Mouse (Mus musculus): ENCODE data around the gene Pced1a. TPM values are rescaled to one million over a fixed set of nuclear protein-coding genes. Genes with fewer than 3 reads are reported as not detected.

Gene Pced1a
- total RNA-seq (2014; rRNA removed) (27.5 and 28.8 TPM in 2 replicates), polyA plus RNA-seq (2015; fragmentation: Nextera tagmentation; extraction: Ambion mirVana) (12.0 and 12.3 TPM in 2 replicates)

- Histone ChIP-seq H3K9me3 (ENCODE audit: low read length) (no peaks in the 10 kb centered on the region), H3K27ac (ENCODE audit: low read depth, low read length) (peak within 1 kb of the TSS; percentile 97), H3K4me2 (ENCODE audit: low read depth, low read length, poor library complexity, severe bottlenecking) (peak within 1 kb of the TSS; percentile 90), H3K4me1 (ENCODE audit: insufficient read depth, low read length) (peaks cover 15% of the 10 kb centered on the region; the same call in 1 of the 2 replicates), H3K4me3 (ENCODE audit: low read depth, low read length) (peak within 1 kb of the TSS; percentile 86), H3K27me3 (ENCODE audit: insufficient read depth, low read length) (no peaks in the 10 kb centered on the region), H3K9ac (replicated peaks; ENCODE audit: low read length, poor library complexity, severe bottlenecking) (peak within 1 kb of the TSS; percentile 90), H3K36me3 (ENCODE audit: insufficient read depth, low read length) (0 out of 2 replicates have a peak, but pooled peaks cover 1% of the 10 kb centered on the region)
- ATAC-seq (ENCODE audit: low FRiP score): peak; percentile 95
- TF ChIP-seq CTCF (IDR thresholded peaks at IDR 0.05): peak; percentile 73
- WGBS: under 1% methylated on average over 58 of the region's 58 CpGs
- peak; percentile 95 for DNase-seq (ENCODE audit: low spot score)
Observed at GRCm38 (mm10) chr2:130424126-130424853, at the start of gene Pced1a, which contains the start of gene Vps16. Gene Pced1a (minus strand): TSS chr2:130424701. Gene Vps16 (plus strand): TSS chr2:130424339.

GRCm38 (mm10) chr2:130472908-130473510 is 48.5 kb upstream of the Pced1a start:
- Histone ChIP-seq H3K9ac (replicated peaks; ENCODE audit: low read length, poor library complexity, severe bottlenecking) (no peak overlapping the region), H3K4me3 (ENCODE audit: low read depth, low read length) (no peak overlapping the region), H3K9me3 (ENCODE audit: low read length) (no peaks in the 10 kb centered on the region), H3K4me1 (ENCODE audit: insufficient read depth, low read length) (peaks cover 5% of the 10 kb centered on the region; the same call in 1 of the 2 replicates), H3K36me3 (ENCODE audit: insufficient read depth, low read length) (no peaks in the 10 kb centered on the region), H3K27ac (ENCODE audit: low read depth, low read length) (no peak overlapping the region), H3K4me2 (ENCODE audit: low read depth, low read length, poor library complexity, severe bottlenecking) (no peak overlapping the region), H3K27me3 (ENCODE audit: insufficient read depth, low read length) (no peaks in the 10 kb centered on the region)
- 85% methylated on average over 8 of the region's 8 CpGs for WGBS
- DNase-seq (ENCODE audit: low spot score) (no peak), ATAC-seq (ENCODE audit: low FRiP score) (no peak)
- TF ChIP-seq CTCF (IDR thresholded peaks at IDR 0.05): no peak

GRCm38 (mm10) chr2:130469935-130470334 is 45.4 kb upstream of the Pced1a start:
- DNase-seq (ENCODE audit: low spot score) (no peak), ATAC-seq (ENCODE audit: low FRiP score) (no peak)
- TF ChIP-seq CTCF (IDR thresholded peaks at IDR 0.05): no peak
- peak overlapping the region; percentile 57; the same call in 1 of the 2 replicates for H3K27ac ChIP-seq (ENCODE audit: low read depth, low read length)
- H3K4me3 ChIP-seq (ENCODE audit: low read depth, low read length): no peak overlapping the region
- H3K9ac ChIP-seq (replicated peaks; ENCODE audit: low read length, poor library complexity, severe bottlenecking): no peak overlapping the region
- H3K9me3 ChIP-seq (ENCODE audit: low read length): no peaks in the 10 kb centered on the region
- WGBS: 76% methylated on average over 2 of the region's 2 CpGs
- no peak overlapping the region for H3K4me2 ChIP-seq (ENCODE audit: low read depth, low read length, poor library complexity, severe bottlenecking)
- H3K27me3 ChIP-seq (ENCODE audit: insufficient read depth, low read length): no peaks in the 10 kb centered on the region
- peaks cover 5% of the 10 kb centered on the region; the same call in 1 of the 2 replicates for H3K4me1 ChIP-seq (ENCODE audit: insufficient read depth, low read length)
- H3K36me3 ChIP-seq (ENCODE audit: insufficient read depth, low read length): no peaks in the 10 kb centered on the region

DNA sequence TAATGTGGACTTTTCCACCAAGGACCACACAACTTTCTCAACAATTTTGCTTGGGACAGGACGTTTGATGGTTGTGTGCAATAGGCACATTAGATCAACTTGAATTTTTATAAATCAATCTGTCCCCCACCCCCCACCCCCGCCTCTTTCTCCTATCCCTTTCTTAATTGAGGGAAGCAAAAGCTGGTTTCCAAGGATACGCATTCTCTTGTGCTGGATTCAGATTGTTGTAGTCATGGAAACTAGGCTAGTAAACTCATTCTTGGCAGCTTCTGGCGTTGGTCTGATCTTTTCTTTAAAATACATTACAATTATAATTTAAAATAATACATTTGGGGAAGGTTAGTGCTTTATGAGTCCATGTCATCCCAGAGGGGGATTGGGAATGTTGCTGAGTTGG is 44.9 kb upstream of the Pced1a start:
- no peak overlapping the region for H3K9ac ChIP-seq (replicated peaks; ENCODE audit: low read length, poor library complexity, severe bottlenecking)
- H3K27ac ChIP-seq (ENCODE audit: low read depth, low read length): no peak overlapping the region
- H3K9me3 ChIP-seq (ENCODE audit: low read length): no peaks in the 10 kb centered on the region
- ATAC-seq (ENCODE audit: low FRiP score) (no peak), DNase-seq (ENCODE audit: low spot score) (peak; percentile 75)
- 13% methylated on average over 4 of the region's 4 CpGs for WGBS
- no peak overlapping the region for H3K4me3 ChIP-seq (ENCODE audit: low read depth, low read length)
- H3K27me3 ChIP-seq (ENCODE audit: insufficient read depth, low read length): no peaks in the 10 kb centered on the region
- no peak overlapping the region for H3K4me2 ChIP-seq (ENCODE audit: low read depth, low read length, poor library complexity, severe bottlenecking)
- TF ChIP-seq CTCF (IDR thresholded peaks at IDR 0.05): no peak
- H3K4me1 ChIP-seq (ENCODE audit: insufficient read depth, low read length): peaks cover 5% of the 10 kb centered on the region; the same call in 1 of the 2 replicates
- no peaks in the 10 kb centered on the region for H3K36me3 ChIP-seq (ENCODE audit: insufficient read depth, low read length)

- 89% methylated on average over 1 of the region's 1 CpGs for WGBS
- Histone ChIP-seq H3K4me1 (ENCODE audit: insufficient read depth, low read length) (peaks cover 5% of the 10 kb centered on the region; the same call in 1 of the 2 replicates), H3K36me3 (ENCODE audit: insufficient read depth, low read length) (0 out of 2 replicates have a peak, but pooled peaks cover 2% of the 10 kb centered on the region), H3K27me3 (ENCODE audit: insufficient read depth, low read length) (no peaks in the 10 kb centered on the region), H3K4me2 (ENCODE audit: low read depth, low read length, poor library complexity, severe bottlenecking) (no peak overlapping the region), H3K9me3 (ENCODE audit: low read length) (no peaks in the 10 kb centered on the region), H3K4me3 (ENCODE audit: low read depth, low read length) (no peak overlapping the region), H3K27ac (ENCODE audit: low read depth, low read length) (no peak overlapping the region), H3K9ac (replicated peaks; ENCODE audit: low read length, poor library complexity, severe bottlenecking) (no peak overlapping the region)
- TF ChIP-seq CTCF (IDR thresholded peaks at IDR 0.05): no peak
- no peak for ATAC-seq (ENCODE audit: low FRiP score)
- DNase-seq (ENCODE audit: low spot score): no peak
Observed at GRCm38 (mm10) chr2:130466438-130466837, 41.9 kb upstream of the Pced1a start.
